Mouse (Mus musculus) cerebellum, postnatal 4 days (tissue): Measurements from ENCODE around the gene Acr.
A peak's percentile ranks its signal among the peaks of the same experiment; 100 is the strongest.

Experiments
- DNase-seq, 2 experiments: peaks; one replicate each; pipeline ENCODE4 v3.0.0; 2022; ENCODE audit warnings: low spot score in 2 of 2, mixed read lengths in 1 of 2

Gene Acr

GRCm38 (mm10) chr15:89547824-89548601 is 20.1 kb upstream of the Acr start:
- DNase-seq = peak in 1 of 2 experiments; percentile 55

GRCm38 (mm10) chr15:89548837-89549236 is 19.3 kb upstream of the Acr start:
- DNase-seq = peak; percentile 59 to 95

GRCm38 (mm10) chr15:89550506-89550905 is 17.6 kb upstream of the Acr start:
- DNase-seq = no peak

GRCm38 (mm10) chr15:89551733-89552132 is 16.4 kb upstream of the Acr start:
- DNase-seq = no peak

GRCm38 (mm10) chr15:89555591-89555990 is 12.5 kb upstream of the Acr start:
- no peak for DNase-seq

GRCm38 (mm10) chr15:89556401-89557178 is 11.5 kb upstream of the Acr start:
- DNase-seq = no peak

- DNase-seq = no peak
Observed at GRCm38 (mm10) chr15:89557179-89557995, 10.7 kb upstream of the Acr start.

GRCm38 (mm10) chr15:89557996-89558390 is 10.1 kb upstream of the Acr start:
- no peak for DNase-seq

- DNase-seq = no peak
Observed at GRCm38 (mm10) chr15:89559202-89559731, 8.9 kb upstream of the Acr start.

GRCm38 (mm10) chr15:89572147-89572546 is 4.0 kb downstream of the Acr start:
- no peak for DNase-seq

GRCm38 (mm10) chr15:89582494-89582893 is 14.4 kb downstream of the Acr start:
- no peak for DNase-seq

- DNase-seq = no peak
Observed at GRCm38 (mm10) chr15:89585101-89585500, 17.0 kb downstream of the Acr start.

- DNase-seq = no peak
Observed at GRCm38 (mm10) chr15:89585631-89586030, 17.5 kb downstream of the Acr start.

- DNase-seq = no peak
Observed at GRCm38 (mm10) chr15:89589146-89589545, 21.0 kb downstream of the Acr start.

GRCm38 (mm10) chr15:89591317-89591716 is 23.2 kb downstream of the Acr start:
- no peak for DNase-seq

- peak; percentile 76 to 88 for DNase-seq
Observed at GRCm38 (mm10) chr15:89591723-89592455, 23.8 kb downstream of the Acr start, which contains the start of gene Rabl2. Gene Rabl2 (minus strand): TSS chr15:89591923.

GRCm38 (mm10) chr15:89592548-89592947 is 24.4 kb downstream of the Acr start:
- DNase-seq = no peak

- no peak for DNase-seq
Observed at GRCm38 (mm10) chr15:89605822-89606570, 37.9 kb downstream of the Acr start.

- no peak for DNase-seq
Observed at GRCm38 (mm10) chr15:89607480-89607879, 39.4 kb downstream of the Acr start.

- DNase-seq = no peak
Observed at GRCm38 (mm10) chr15:89607888-89608287, 39.8 kb downstream of the Acr start.
